Mouse (Mus musculus) E14TG2a.4 (cell line): ENCODE data around the gene Tgfb1.
A peak's percentile ranks its signal among the peaks of the same experiment; 100 is the strongest.

Experiments
- H3K27me3 ChIP-seq: 2 replicates; pipeline ENCODE4 v1.6.1; 2014; ENCODE audit warnings: low read length, control low read depth; ENCODE audit not compliant: insufficient read depth
- H3K36me3 ChIP-seq: 2 replicates; pipeline ENCODE4 v1.6.1; 2014; ENCODE audit warnings: low read length, control low read depth; ENCODE audit not compliant: insufficient read depth
- H3K4me1 ChIP-seq: replicated peaks from 2 replicates; pipeline ENCODE4 v1.6.1; 2014; ENCODE audit warnings: low read depth, low read length, control low read depth
- H3K4me3 ChIP-seq: replicated peaks from 2 replicates; pipeline ENCODE4 v1.5.1; 2014; ENCODE audit warnings: mild to moderate bottlenecking, low read length
- H3K9me3 ChIP-seq: 2 replicates; pipeline ENCODE4 v1.6.1; 2014; ENCODE audit warnings: low read length, control low read depth
- CTCF ChIP-seq: conservative IDR thresholded peaks from 2 replicates; pipeline ENCODE4 v1.5.1; 2014; ENCODE audit warnings: low read length
- NANOG ChIP-seq: IDR thresholded peaks from 2 replicates; pipeline ENCODE4 v1.6.1; 2014; ENCODE audit warnings: borderline replicate concordance, low read length, mixed read lengths
- POU5F1 ChIP-seq: IDR thresholded peaks from 2 replicates; pipeline ENCODE4 v1.6.1; 2014; ENCODE audit warnings: low read length, borderline replicate concordance

The Tgfb1 gene

DNA sequence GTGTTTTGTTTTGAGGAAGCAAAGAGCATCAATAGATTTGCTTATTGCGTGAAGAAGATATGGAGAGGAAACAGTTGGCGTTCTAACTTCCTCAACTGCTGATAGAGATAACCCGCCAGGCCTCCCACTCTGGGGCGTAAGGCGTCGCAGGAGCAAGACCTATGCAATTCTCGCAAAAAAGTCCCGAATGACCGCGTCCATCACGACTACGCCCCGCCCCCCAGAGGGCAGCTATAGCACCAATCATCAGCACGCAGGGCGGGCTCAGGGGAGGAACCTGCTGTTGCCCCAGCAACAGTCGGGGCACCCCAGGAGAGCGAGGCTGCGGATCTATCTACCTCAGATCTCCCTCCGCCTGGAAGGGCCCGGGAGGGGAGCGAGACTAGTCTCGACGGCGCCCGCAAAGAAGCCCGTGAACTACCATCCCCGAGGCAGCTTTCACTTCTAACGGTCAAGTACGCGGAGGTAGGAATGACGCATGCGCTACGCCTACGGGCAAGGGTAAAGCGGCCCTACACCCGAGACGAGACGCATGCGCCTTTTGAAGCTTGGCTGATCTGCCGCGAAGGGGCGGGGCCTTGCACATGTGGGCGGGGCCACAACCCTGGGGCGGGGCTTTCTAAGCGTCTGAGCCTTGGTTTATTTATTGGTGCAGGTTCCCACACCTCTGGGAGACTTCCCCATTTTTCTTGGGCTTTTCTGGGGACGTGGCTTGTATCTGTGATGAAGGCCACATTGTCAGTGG, 6.1 kb upstream of the Tgfb1 start, which contains the start of gene B9d2:
TSS of gene B9d2 (plus strand) at position 267 of the 745 bp plus-strand sequence.
- TF ChIP-seq NANOG (no peak), CTCF (no peak), POU5F1 (no peak)
- H3K36me3 ChIP-seq: peaks cover 5% of the 10 kb centered on the region; the same call in 1 of the 2 replicates
- peak within 1 kb of the TSS; percentile 95 for H3K4me3 ChIP-seq
- H3K4me1 ChIP-seq: peaks cover 57% of the 10 kb centered on the region
- H3K27me3 ChIP-seq: peaks cover 29% of the 10 kb centered on the region
- H3K9me3 ChIP-seq: no peaks in the 10 kb centered on the region

DNA sequence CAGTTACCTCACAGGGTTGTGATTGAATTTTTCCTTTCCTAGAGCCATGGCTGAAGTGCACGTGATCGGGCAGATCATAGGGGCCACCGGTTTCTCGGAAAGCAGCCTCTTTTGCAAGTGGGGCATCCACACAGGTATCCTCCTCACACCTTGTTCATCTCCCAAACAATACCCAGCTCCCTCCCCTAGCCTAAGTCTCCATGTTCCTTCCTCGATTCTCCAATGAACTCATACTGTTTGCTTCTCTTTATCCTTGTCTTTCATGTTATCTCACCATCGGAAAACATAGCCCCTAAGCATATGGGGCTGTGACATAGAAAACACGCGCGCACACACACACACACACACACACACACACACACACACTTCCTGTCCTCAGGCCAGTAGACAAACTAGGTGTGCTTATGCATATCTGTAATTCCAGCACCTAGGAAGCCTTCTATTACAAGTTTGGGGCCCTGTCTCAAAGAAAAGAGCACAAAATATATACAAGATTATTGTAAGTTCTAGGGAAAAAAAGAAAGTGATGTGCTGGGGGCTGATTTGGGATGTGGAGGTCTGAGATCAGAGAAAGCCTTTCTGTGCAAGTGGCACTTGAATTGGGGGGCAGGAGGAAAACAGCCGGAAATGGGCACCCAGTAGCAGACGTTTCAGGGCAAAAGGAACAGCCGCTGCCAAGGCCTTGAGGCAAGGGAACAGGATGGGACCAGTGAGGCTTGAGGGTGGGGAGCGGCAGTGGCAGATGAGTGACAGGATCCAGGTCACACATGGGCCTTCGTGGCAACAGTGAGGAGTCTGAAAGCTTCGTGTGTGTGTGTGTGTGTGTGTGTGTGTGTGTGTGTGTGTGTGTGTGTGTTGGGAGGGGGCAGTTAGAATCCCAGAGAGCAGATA, 5.2 kb upstream of the Tgfb1 start:
- TF ChIP-seq NANOG (no peak), POU5F1 (no peak), CTCF (no peak)
- Histone ChIP-seq H3K27me3 (peaks cover 31% of the 10 kb centered on the region), H3K36me3 (peaks cover 5% of the 10 kb centered on the region; the same call in 1 of the 2 replicates), H3K4me1 (peaks cover 62% of the 10 kb centered on the region), H3K9me3 (no peaks in the 10 kb centered on the region), H3K4me3 (no peak overlapping the region)

DNA sequence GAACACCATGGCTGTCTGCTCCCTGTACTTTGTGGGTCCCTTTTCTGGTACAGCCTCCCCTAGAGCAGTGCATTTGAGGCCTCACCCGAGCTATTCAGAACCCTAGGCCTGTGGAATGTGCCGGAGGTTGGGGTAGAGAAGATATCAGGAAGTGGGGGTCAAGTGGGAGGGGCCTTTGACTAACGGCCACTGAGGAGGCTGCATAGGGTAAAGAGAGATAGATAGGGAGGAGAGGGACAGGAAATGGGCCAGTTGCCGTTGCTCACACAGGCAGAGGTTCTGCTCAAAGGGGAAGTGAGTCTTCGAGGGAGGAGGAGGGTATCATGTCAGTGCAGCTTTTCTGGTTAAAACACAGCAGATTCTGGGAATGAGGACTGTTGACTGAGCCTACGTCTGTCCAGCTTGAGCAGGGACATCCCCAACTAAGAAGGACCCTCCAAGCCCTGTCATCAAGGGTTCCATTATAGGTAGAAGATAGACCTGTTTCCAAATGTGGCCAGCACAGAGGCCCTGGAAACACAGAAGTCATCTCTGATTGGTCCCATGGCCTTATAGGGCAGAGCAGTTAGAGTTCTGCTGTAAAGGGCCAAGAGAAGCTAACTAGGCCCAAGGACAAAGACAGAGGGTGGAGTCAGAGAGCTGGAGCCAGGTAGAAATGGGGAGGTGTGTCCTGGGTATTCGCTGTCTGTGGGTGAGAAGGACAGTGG, 3.2 kb upstream of the Tgfb1 start:
- Histone ChIP-seq H3K4me3 (no peak overlapping the region), H3K27me3 (peaks cover 46% of the 10 kb centered on the region), H3K36me3 (peaks cover 5% of the 10 kb centered on the region; the same call in 1 of the 2 replicates), H3K9me3 (no peaks in the 10 kb centered on the region), H3K4me1 (peaks cover 68% of the 10 kb centered on the region)
- TF ChIP-seq CTCF (no peak), POU5F1 (no peak), NANOG (no peak)

DNA sequence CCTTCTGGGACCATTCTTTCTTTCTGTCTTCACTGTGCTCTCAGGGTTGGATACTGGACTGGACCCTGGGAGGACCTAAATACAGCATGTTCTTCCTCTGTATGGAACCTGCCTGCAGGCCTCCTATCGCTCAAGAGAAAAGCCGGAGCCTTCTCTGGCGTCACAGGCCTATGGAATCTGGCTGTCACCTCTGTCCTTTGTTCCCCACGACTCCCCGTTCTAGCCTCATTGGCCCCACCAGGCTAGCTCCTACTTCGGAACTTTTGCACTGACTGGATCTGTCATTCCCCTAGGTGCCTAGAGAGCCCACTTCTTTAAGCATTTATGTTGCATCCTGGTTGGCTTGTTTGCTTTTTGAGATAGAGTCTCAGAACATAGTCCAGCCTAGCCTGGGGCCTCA, 2.1 kb upstream of the Tgfb1 start:
- Histone ChIP-seq H3K9me3 (no peaks in the 10 kb centered on the region), H3K4me1 (peaks cover 78% of the 10 kb centered on the region), H3K27me3 (peaks cover 49% of the 10 kb centered on the region), H3K36me3 (peaks cover 5% of the 10 kb centered on the region; the same call in 1 of the 2 replicates), H3K4me3 (no peak overlapping the region)
- TF ChIP-seq NANOG: no peak
- TF ChIP-seq CTCF: no peak
- no peak for TF ChIP-seq POU5F1

DNA sequence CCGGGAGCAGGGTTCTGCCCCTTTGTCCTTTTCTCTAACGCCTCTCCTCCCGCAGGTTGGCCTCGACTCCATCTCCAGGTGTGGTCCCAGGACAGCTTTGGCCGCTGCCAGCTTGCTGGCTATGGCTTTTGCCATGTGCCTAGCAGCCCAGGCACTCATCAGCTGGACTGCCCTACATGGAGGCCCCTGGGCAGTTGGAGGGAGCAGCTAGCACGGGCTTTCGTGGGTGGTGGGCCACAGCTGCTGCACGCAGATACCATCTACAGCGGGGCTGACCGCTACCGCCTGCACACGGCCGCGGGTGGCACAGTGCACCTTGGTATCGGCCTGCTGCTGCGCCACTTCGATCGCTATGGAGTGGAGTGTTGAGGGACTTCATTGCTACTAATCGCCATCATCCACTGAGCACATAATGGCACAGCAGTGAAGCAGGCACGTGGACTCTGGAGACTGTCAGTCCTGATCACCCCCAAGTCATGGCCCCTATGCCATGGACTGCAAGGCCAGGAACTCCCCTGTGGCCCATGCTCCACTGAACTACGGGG, 804 bp upstream of the Tgfb1 start:
- Histone ChIP-seq H3K36me3 (peaks cover 5% of the 10 kb centered on the region; the same call in 1 of the 2 replicates), H3K9me3 (no peaks in the 10 kb centered on the region), H3K27me3 (peaks cover 61% of the 10 kb centered on the region), H3K4me1 (peaks cover 79% of the 10 kb centered on the region), H3K4me3 (peak overlapping the region; percentile 83)
- TF ChIP-seq CTCF (no peak), NANOG (no peak), POU5F1 (no peak)

DNA sequence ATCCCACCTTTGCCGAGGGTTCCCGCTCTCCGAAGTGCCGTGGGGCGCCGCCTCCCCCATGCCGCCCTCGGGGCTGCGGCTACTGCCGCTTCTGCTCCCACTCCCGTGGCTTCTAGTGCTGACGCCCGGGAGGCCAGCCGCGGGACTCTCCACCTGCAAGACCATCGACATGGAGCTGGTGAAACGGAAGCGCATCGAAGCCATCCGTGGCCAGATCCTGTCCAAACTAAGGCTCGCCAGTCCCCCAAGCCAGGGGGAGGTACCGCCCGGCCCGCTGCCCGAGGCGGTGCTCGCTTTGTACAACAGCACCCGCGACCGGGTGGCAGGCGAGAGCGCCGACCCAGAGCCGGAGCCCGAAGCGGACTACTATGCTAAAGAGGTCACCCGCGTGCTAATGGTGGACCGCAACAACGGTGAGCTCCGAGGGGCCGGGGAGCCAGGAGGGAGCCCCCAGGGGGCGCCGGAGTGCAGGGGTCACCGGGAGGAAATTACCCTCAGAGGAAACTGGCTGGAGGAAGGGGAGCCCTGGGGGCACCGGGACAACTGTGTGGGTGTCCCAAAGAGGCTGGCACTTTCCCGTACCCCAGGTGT, 1.1 kb downstream of the Tgfb1 start:
- peak overlapping the region; percentile 83 for H3K4me3 ChIP-seq
- peaks cover 74% of the 10 kb centered on the region for H3K27me3 ChIP-seq
- peaks cover 68% of the 10 kb centered on the region for H3K4me1 ChIP-seq
- peaks cover 5% of the 10 kb centered on the region; the same call in 1 of the 2 replicates for H3K36me3 ChIP-seq
- peaks cover 4% of the 10 kb centered on the region for H3K9me3 ChIP-seq
- TF ChIP-seq CTCF (peak; percentile 24), POU5F1 (no peak)

DNA sequence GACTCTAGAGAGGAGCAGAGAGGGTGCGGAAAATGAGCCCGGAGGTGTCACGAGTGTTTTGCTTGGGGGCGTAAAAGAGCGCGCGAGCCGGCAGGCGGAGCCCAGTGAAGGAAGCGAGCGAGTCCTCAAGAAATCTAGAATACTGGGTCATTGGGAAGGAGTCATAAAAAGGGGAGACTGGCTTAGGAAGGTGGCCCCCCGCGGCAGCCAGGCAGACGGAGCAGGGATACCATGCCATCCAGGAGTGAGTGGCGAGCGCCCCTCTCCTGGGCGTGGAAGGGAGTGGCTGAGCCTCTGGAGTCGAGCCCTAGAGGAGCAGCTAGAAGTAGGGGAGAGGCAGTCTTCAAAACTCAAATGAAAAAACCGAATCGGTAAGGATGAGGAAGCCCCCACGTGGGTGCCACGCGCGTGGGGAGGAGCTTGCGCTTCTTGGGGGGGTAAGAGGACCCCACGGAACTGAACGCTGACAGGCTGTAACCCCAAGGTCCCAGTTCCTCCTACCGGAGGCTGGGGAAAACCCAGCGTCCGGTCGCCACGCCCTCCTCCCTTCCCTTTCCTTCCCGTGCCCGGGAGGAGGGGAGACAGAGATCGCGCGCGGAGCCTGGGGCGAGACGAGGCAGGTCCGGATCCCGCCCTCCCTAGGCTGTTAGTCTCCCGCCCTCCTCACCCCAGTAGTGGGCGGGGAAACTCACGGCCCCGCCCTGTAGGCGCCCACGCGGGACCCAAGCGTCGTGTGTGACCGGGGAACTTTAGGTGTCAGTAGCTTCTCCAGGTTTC, 2.2 kb downstream of the Tgfb1 start:
- TF ChIP-seq POU5F1 (no peak), CTCF (no peak)
- peaks cover 5% of the 10 kb centered on the region; the same call in 1 of the 2 replicates for H3K36me3 ChIP-seq
- peaks cover 5% of the 10 kb centered on the region for H3K9me3 ChIP-seq
- peak overlapping the region; percentile 83 for H3K4me3 ChIP-seq
- peaks cover 74% of the 10 kb centered on the region for H3K27me3 ChIP-seq
- peaks cover 57% of the 10 kb centered on the region for H3K4me1 ChIP-seq
